Mouse (Mus musculus) stomach, embryonic 15.5 days (tissue): ENCODE measurements around the gene Slamf7. TPM values are rescaled to one million over a fixed set of nuclear protein-coding genes. Genes with fewer than 3 reads are reported as not detected.
"Not testable (repeated sequence)": the region's sequence is repeated elsewhere in the genome, so short reads cannot be mapped to it uniquely, and the experiment has no call there.

Source experiments
- ATAC-seq: fragments of 200-750 bp; cut with Nextera tagmentation; 2 replicates; pipeline ENCODE4 v1.8.0; 2017; ENCODE audit warnings: low read depth, moderate number of reproducible peaks, moderate TSS enrichment; ENCODE audit not compliant: insufficient read depth, low FRiP score
- H3K27ac ChIP-seq: fragments of 300-500 bp; sonication (generic); 2 replicates; pipeline ENCODE4 v1.5.1; 2015; ENCODE audit warnings: mild to moderate bottlenecking, inconsistent platforms
- H3K27me3 ChIP-seq: fragments of 300-500 bp; sonication (generic); replicated peaks from 2 replicates; pipeline ENCODE4 v1.6.1; 2015; ENCODE audit warnings: inconsistent platforms
- H3K36me3 ChIP-seq: fragments of 300-500 bp; sonication (generic); 2 replicates; pipeline ENCODE4 v1.6.1; 2015; ENCODE audit warnings: inconsistent platforms
- H3K4me1 ChIP-seq: fragments of 300-500 bp; sonication (generic); 2 replicates; pipeline ENCODE4 v1.6.1; 2015; ENCODE audit warnings: inconsistent platforms
- H3K4me2 ChIP-seq: fragments of 300-500 bp; sonication (generic); 2 replicates; pipeline ENCODE4 v1.6.1; 2015; ENCODE audit warnings: mild to moderate bottlenecking, inconsistent platforms
- H3K4me3 ChIP-seq: fragments of 300-500 bp; sonication (generic); replicated peaks from 2 replicates; pipeline ENCODE4 v1.5.1; 2015; ENCODE audit warnings: inconsistent platforms
- H3K9ac ChIP-seq: fragments of 300-500 bp; sonication (generic); 2 replicates; pipeline ENCODE4 v1.6.1; 2015; ENCODE audit warnings: inconsistent platforms
- H3K9me3 ChIP-seq: fragments of 300-500 bp; sonication (generic); 2 replicates; pipeline ENCODE4 v1.6.1; 2016; ENCODE audit warnings: inconsistent platforms
- WGBS: fragments of 180-500 bp; shearing (Covaris S2); methylation state at CpG from one replicate; pipeline ENCODE4 v1.1.7; 2015; 5-methylcytosine and 5-hydroxymethylcytosine counted together
- polyA plus RNA-seq: library from polyadenylated mRNA; unstranded; fragments of >200 nt; fragmentation: Nextera tagmentation; extraction: Ambion mirVana; gene quantifications from 2 replicates; pipeline ENCODE4 v1.2.1, GENCODE M21; 2015

The Slamf7 gene
- 0.23 and 0.36 TPM in 2 replicates for polyA plus RNA-seq

- Histone ChIP-seq H3K4me1 (no peaks in the 10 kb centered on the region), H3K27me3 (no peaks in the 10 kb centered on the region), H3K36me3 (no peaks in the 10 kb centered on the region), H3K4me2 (no peak within 1 kb of the TSS), H3K4me3 (no peak within 1 kb of the TSS), H3K9ac (no peak within 1 kb of the TSS), H3K9me3 (no peaks in the 10 kb centered on the region), H3K27ac (no peak within 1 kb of the TSS)
- no peak for ATAC-seq
- 86% methylated on average over 5 of the region's 5 CpGs for WGBS
Observed at GRCm38 (mm10) chr1:171652734-171653133, at the start of gene Slamf7. Gene Slamf7 (minus strand): TSS chr1:171653035.

DNA sequence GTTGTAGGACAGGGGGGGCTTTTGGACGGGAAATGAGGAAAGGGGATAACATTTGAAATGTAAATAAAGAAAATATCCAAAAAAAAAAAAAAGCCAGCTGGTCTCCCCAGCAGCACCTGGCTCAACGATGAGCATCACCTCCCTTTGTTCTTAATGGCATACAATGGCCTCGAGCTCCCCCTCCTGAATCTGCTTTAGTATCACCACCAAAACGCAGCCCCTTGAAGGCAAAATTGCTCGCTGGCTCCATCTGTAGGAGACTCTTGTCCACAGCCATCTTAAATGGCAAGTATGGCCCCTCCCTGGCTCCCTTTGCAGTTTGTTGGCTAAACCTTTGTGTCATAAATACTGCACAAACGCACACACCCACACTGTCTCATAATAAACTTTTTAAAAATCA lies 46.1 kb upstream of the Slamf7 start:
- H3K9me3 ChIP-seq, result no peaks in the 10 kb centered on the region
- no peak for ATAC-seq
- H3K4me1 ChIP-seq, result no peaks in the 10 kb centered on the region
- no peaks in the 10 kb centered on the region for H3K27me3 ChIP-seq
- no peak overlapping the region for H3K27ac ChIP-seq
- H3K4me3 ChIP-seq, result no peak overlapping the region
- no peak overlapping the region for H3K4me2 ChIP-seq
- H3K9ac ChIP-seq, result no peak overlapping the region
- 13% methylated on average over 6 of the region's 6 CpGs for WGBS
- H3K36me3 ChIP-seq, result no peaks in the 10 kb centered on the region

GRCm38 (mm10) chr1:171693918-171694317 lies 41.1 kb upstream of the Slamf7 start:
- no peak for ATAC-seq
- no peaks in the 10 kb centered on the region for H3K4me1 ChIP-seq
- H3K4me3 ChIP-seq, result no peak overlapping the region
- no peak overlapping the region for H3K9ac ChIP-seq
- 72% methylated on average over 1 of the region's 1 CpGs for WGBS
- H3K9me3 ChIP-seq, result no peaks in the 10 kb centered on the region
- no peaks in the 10 kb centered on the region for H3K36me3 ChIP-seq
- H3K27ac ChIP-seq, result no peak overlapping the region
- no peaks in the 10 kb centered on the region for H3K27me3 ChIP-seq
- H3K4me2 ChIP-seq, result no peak overlapping the region

GRCm38 (mm10) chr1:171687320-171687719 lies 34.5 kb upstream of the Slamf7 start:
- Histone ChIP-seq H3K4me1 (no peaks in the 10 kb centered on the region), H3K9me3 (no peaks in the 10 kb centered on the region), H3K4me2 (no peak overlapping the region), H3K27ac (no peak overlapping the region), H3K4me3 (no peak overlapping the region), H3K36me3 (no peaks in the 10 kb centered on the region), H3K27me3 (no peaks in the 10 kb centered on the region), H3K9ac (no peak overlapping the region)
- ATAC-seq, result no peak
- WGBS, result 76% methylated on average over 4 of the region's 4 CpGs

GRCm38 (mm10) chr1:171684923-171685322 lies 32.1 kb upstream of the Slamf7 start:
- Histone ChIP-seq H3K36me3 (no peaks in the 10 kb centered on the region), H3K27me3 (no peaks in the 10 kb centered on the region), H3K4me3 (no peak overlapping the region), H3K27ac (no peak overlapping the region), H3K9ac (no peak overlapping the region), H3K4me2 (no peak overlapping the region), H3K4me1 (no peaks in the 10 kb centered on the region), H3K9me3 (no peaks in the 10 kb centered on the region)
- WGBS, result 92% methylated on average over 9 of the region's 9 CpGs
- no peak for ATAC-seq

GRCm38 (mm10) chr1:171681531-171682299 lies 28.9 kb upstream of the Slamf7 start, which contains the start of gene Cd48:
Gene Cd48 (plus strand): TSS chr1:171682009.
- WGBS, result 76% methylated on average over 14 of the region's 14 CpGs
- no peak for ATAC-seq
- no peaks in the 10 kb centered on the region for H3K36me3 ChIP-seq

DNA sequence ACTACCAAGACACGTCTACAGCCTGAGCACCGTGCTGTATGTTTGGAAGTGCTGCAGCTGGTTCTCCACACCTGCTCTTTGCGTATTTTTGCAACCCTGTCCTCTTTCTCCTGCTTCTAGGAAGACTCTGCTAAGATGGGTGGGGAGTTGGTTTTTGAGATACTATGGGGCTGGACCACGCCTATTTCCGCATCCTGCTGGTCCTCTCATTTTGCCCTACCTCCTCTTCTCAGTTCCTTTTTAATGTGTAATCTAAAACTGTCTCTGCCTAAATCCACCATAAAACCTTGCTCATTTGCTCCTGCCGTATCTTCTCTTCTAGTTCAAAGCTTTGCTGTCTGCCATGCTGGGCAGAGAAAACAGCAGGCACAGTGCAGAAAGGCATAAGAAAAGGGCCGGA lies 28.2 kb upstream of the Slamf7 start:
- no peaks in the 10 kb centered on the region for H3K36me3 ChIP-seq
- no peaks in the 10 kb centered on the region for H3K27me3 ChIP-seq
- no peak overlapping the region for H3K4me2 ChIP-seq
- H3K4me1 ChIP-seq, result no peaks in the 10 kb centered on the region
- no peak overlapping the region for H3K4me3 ChIP-seq
- no peak for ATAC-seq
- no peak overlapping the region for H3K9ac ChIP-seq
- H3K27ac ChIP-seq, result no peak overlapping the region
- WGBS, result 73% methylated on average over 7 of the region's 7 CpGs
- no peaks in the 10 kb centered on the region for H3K9me3 ChIP-seq

More at GRCm38 (mm10) chr1:171681531-171682299, 28.9 kb upstream of the Slamf7 start, which contains the start of gene Cd48:
- Histone ChIP-seq H3K4me3 (no peak within 1 kb of the TSS), H3K4me2 (no peak within 1 kb of the TSS), H3K27ac (no peak within 1 kb of the TSS), H3K4me1 (no peaks in the 10 kb centered on the region), H3K9me3 (no peaks in the 10 kb centered on the region), H3K27me3 (no peaks in the 10 kb centered on the region), H3K9ac (no peak within 1 kb of the TSS)

GRCm38 (mm10) chr1:171677721-171678120 lies 24.9 kb upstream of the Slamf7 start:
- Histone ChIP-seq H3K27ac (no peak overlapping the region), H3K36me3 (no peaks in the 10 kb centered on the region), H3K4me1 (no peaks in the 10 kb centered on the region), H3K27me3 (no peaks in the 10 kb centered on the region), H3K4me2 (no peak overlapping the region), H3K9me3 (no peaks in the 10 kb centered on the region), H3K4me3 (no peak overlapping the region), H3K9ac (no peak overlapping the region)
- WGBS, result 64% methylated on average over 1 of the region's 1 CpGs
- no peak for ATAC-seq

DNA sequence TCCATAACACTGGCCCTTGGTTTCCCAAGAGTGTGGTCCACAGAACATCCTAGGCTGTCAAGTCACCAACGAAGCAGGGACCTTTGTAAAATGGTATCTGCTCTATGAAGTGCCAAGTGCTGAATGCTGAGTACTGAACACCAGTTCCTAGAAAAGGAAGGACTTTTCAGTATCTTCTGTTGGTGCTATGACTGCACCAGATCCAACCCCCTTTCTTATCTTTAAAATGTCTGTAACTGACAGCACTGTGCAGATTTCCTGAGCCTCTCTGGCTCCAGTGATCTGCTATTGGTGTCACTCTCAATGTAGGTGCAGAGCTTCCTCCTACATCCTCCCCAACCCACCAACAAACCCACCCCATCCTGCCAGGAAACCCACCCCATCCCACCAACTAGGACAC lies 21.6 kb upstream of the Slamf7 start:
- no peaks in the 10 kb centered on the region for H3K27me3 ChIP-seq
- H3K27ac ChIP-seq, result no peak overlapping the region
- ATAC-seq, result no peak
- H3K4me3 ChIP-seq, result no peak overlapping the region
- no peak overlapping the region for H3K9ac ChIP-seq
- no peaks in the 10 kb centered on the region for H3K4me1 ChIP-seq
- 61% methylated on average over 1 of the region's 1 CpGs for WGBS
- no peak overlapping the region for H3K4me2 ChIP-seq
- no peaks in the 10 kb centered on the region for H3K9me3 ChIP-seq
- no peaks in the 10 kb centered on the region for H3K36me3 ChIP-seq

DNA sequence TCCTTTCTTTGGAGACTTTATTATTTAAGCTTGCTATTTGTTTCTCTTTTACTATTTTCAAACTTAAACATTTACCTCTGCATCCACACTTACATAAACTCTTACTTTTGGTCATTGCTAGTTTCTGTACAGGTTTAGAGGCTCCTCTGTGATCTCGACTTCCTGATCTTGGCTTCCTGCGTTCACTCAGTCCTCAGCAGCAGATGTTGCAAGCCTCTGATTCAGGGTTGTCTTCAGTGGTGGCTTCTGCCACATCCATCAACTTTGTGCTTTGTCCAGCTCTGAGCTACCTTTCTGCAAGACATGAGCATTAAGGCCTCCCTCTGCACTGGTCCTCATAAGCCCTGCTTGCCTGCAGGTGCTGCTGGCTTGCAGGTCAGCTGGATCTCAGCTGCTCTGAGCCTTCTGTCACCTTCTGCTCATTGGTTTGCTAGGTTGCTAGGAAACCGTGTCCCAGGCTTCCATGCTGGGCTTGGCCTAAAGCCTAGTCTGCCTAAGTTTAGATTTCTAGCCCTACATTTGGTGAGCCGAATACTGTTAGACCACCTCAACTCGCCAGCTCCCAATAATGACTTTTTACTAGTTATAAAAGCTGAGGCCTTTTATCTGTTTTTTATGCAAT lies 20.1 kb upstream of the Slamf7 start:
- Histone ChIP-seq H3K4me2 (no peak overlapping the region), H3K27ac (no peak overlapping the region), H3K4me3 (no peak overlapping the region), H3K4me1 (no peaks in the 10 kb centered on the region), H3K36me3 (no peaks in the 10 kb centered on the region), H3K9ac (no peak overlapping the region), H3K9me3 (no peaks in the 10 kb centered on the region), H3K27me3 (no peaks in the 10 kb centered on the region)
- ATAC-seq, result no peak
- WGBS, result 59% methylated on average over 5 of the region's 5 CpGs

DNA sequence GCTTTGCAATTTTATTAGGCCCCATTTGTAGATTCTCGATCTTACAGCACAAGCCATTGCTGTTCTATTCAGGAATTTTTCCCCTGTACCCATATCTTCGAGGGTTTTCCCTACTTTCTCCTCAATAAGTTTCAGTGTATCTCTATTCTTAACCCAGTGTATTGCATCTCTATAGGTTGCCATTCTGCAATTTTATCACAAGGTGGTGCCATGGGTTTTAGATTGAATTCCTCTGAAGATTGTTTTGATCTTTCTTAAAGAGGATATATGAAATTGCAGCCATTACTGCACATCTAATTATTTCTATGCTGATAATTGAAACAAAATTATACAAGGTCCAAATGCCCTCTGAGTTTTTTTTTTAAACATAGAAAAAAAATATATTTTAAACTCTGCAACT lies 19.6 kb upstream of the Slamf7 start:
- not testable (repeated sequence) for H3K4me3 ChIP-seq, ATAC-seq, H3K27me3 ChIP-seq, H3K27ac ChIP-seq, H3K4me1 ChIP-seq, H3K9ac ChIP-seq, H3K9me3 ChIP-seq, H3K4me2 ChIP-seq, H3K36me3 ChIP-seq
- WGBS, result 70% methylated on average over 2 of the region's 2 CpGs

GRCm38 (mm10) chr1:171667160-171667559 lies 14.3 kb upstream of the Slamf7 start:
- WGBS, result 70% methylated on average over 1 of the region's 1 CpGs
- H3K4me1 ChIP-seq, result no peaks in the 10 kb centered on the region
- no peak overlapping the region for H3K27ac ChIP-seq
- no peak for ATAC-seq
- no peak overlapping the region for H3K4me3 ChIP-seq
- no peaks in the 10 kb centered on the region for H3K27me3 ChIP-seq
- no peak overlapping the region for H3K4me2 ChIP-seq
- H3K36me3 ChIP-seq, result no peaks in the 10 kb centered on the region
- H3K9me3 ChIP-seq, result no peaks in the 10 kb centered on the region
- no peak overlapping the region for H3K9ac ChIP-seq
